Mouse (Mus musculus) megakaryocyte, embryonic 14.5 days (primary cell): ENCODE data around the gene Apopt1.

ENCODE experiments used
- FLI1 ChIP-seq: IDR thresholded peaks from 2 replicates; pipeline ENCODE4 v1.6.1; 2012; ENCODE audit warnings: low read length, inconsistent platforms, mixed read lengths
- GATA1 ChIP-seq: IDR thresholded peaks from 3 replicates; pipeline ENCODE4 v1.6.1; 2012; ENCODE audit warnings: mixed read lengths, low read length, inconsistent platforms, borderline replicate concordance

DNA sequence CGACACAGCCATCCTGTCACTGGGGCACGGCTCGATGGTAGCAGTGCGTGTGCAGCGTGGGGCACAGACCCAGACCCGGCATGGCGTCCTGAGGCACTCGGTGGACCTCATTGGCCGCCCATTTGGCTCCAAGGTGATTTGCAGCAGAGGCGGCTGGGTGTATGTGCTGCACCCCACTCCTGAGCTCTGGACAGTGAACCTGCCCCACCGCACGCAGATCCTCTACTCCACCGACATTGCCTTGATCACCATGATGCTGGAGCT, 34.5 kb upstream of the Apopt1 start:
- no peak for TF ChIP-seq GATA1
- no peak for TF ChIP-seq FLI1
